Mouse (Mus musculus) hindbrain, embryonic 11.5 days (tissue): ENCODE data around the gene Diexf. TPM values are rescaled to one million over a fixed set of nuclear protein-coding genes. Genes with fewer than 3 reads are reported as not detected.

Experiments used
- ATAC-seq: fragments of 200-750 bp; cut with Nextera tagmentation; 2 replicates; pipeline ENCODE4 v1.8.0; 2017; ENCODE audit warnings: mild to moderate bottlenecking, moderate TSS enrichment, moderate library complexity; ENCODE audit not compliant: low FRiP score
- DNase-seq: peaks from one replicate; pipeline ENCODE4 v3.0.0-alpha.2; 2015; ENCODE audit warnings: low spot score
- H3K27ac ChIP-seq: fragments of 300-500 bp; sonication (generic); 2 replicates; pipeline ENCODE4 v1.5.1; 2014; ENCODE audit warnings: mild to moderate bottlenecking, low read depth, low read length
- H3K27me3 ChIP-seq: fragments of 300-500 bp; sonication (generic); 2 replicates; pipeline ENCODE4 v1.6.1; 2014; ENCODE audit warnings: mild to moderate bottlenecking, low read length, moderate library complexity, mixed read lengths; ENCODE audit not compliant: control insufficient read depth, insufficient read depth
- H3K36me3 ChIP-seq: fragments of 300-500 bp; sonication (generic); 2 replicates; pipeline ENCODE4 v1.6.1; 2014; ENCODE audit warnings: mild to moderate bottlenecking, low read length, moderate library complexity, mixed read lengths; ENCODE audit not compliant: control insufficient read depth, insufficient read depth
- H3K4me1 ChIP-seq: fragments of 300-500 bp; sonication (generic); replicated peaks from 2 replicates; pipeline ENCODE4 v1.6.1; 2014; ENCODE audit warnings: low read length, mixed read lengths; ENCODE audit not compliant: control insufficient read depth, insufficient read depth
- H3K4me2 ChIP-seq: fragments of 300-500 bp; sonication (generic); replicated peaks from 2 replicates; pipeline ENCODE4 v1.6.1; 2014; ENCODE audit warnings: mild to moderate bottlenecking, low read depth, low read length
- H3K4me3 ChIP-seq: fragments of 300-500 bp; sonication (generic); 2 replicates; pipeline ENCODE4 v1.5.1; 2014; ENCODE audit warnings: low read depth, low read length
- H3K9ac ChIP-seq: fragments of 300-500 bp; sonication (generic); 2 replicates; pipeline ENCODE4 v1.6.1; 2014; ENCODE audit warnings: low read depth, low read length
- H3K9me3 ChIP-seq: fragments of 300-500 bp; sonication (generic); 2 replicates; pipeline ENCODE4 v1.6.1; 2016; ENCODE audit warnings: low read length; ENCODE audit not compliant: control insufficient read depth
- WGBS: fragments of 180-500 bp; shearing (Covaris S2); extraction: QIAGEN DNeasy Blood & Tissue Kit; methylation state at CpG from one replicate; pipeline ENCODE4 v1.1.7; 2014; 5-methylcytosine and 5-hydroxymethylcytosine counted together
- polyA plus RNA-seq: library from polyadenylated mRNA; unstranded; fragments of >200 nt; fragmentation: Nextera tagmentation; extraction: Ambion mirVana; gene quantifications from 2 replicates; pipeline ENCODE4 v1.2.1, GENCODE M21; 2014

The Diexf gene
- polyA plus RNA-seq, 1 experiment from 2014 or later = 11.5 TPM

- Histone ChIP-seq H3K9ac (no peak overlapping the region), H3K27ac (no peak overlapping the region), H3K4me1 (no peaks in the 10 kb centered on the region), H3K36me3 (no peaks in the 10 kb centered on the region), H3K9me3 (no peaks in the 10 kb centered on the region), H3K27me3 (peaks cover 3% of the 10 kb centered on the region; the same call in 1 of the 2 replicates), H3K4me2 (no peak overlapping the region), H3K4me3 (no peak overlapping the region)
- DNase-seq (no peak), ATAC-seq (no peak)
- 68% methylated on average over 1 of the region's 1 CpGs for WGBS
Measured at GRCm38 (mm10) chr1:193159613-193160012, 29.5 kb upstream of the Diexf start.

GRCm38 (mm10) chr1:193159163-193159562 lies 29.1 kb upstream of the Diexf start:
- no peak overlapping the region for H3K4me2 ChIP-seq
- 58% methylated on average over 3 of the region's 3 CpGs for WGBS
- no peak overlapping the region for H3K4me3 ChIP-seq

GRCm38 (mm10) chr1:193157111-193157492 lies 27.0 kb upstream of the Diexf start:
- Histone ChIP-seq H3K27ac (no peak overlapping the region), H3K4me1 (0 out of 2 replicates have a peak, but pooled peaks cover 2% of the 10 kb centered on the region), H3K27me3 (peaks cover 28% of the 10 kb centered on the region), H3K9ac (no peak overlapping the region), H3K4me3 (no peak overlapping the region), H3K9me3 (no peaks in the 10 kb centered on the region), H3K36me3 (no peaks in the 10 kb centered on the region), H3K4me2 (no peak overlapping the region)
- DNase-seq = no peak
- WGBS = 73% methylated on average over 8 of the region's 8 CpGs
- no peak for ATAC-seq

More at GRCm38 (mm10) chr1:193159163-193159562, 29.1 kb upstream of the Diexf start:
- Histone ChIP-seq H3K9ac (no peak overlapping the region), H3K9me3 (no peaks in the 10 kb centered on the region), H3K4me1 (no peaks in the 10 kb centered on the region), H3K36me3 (no peaks in the 10 kb centered on the region), H3K27me3 (peaks cover 7% of the 10 kb centered on the region; the same call in 1 of the 2 replicates), H3K27ac (no peak overlapping the region)
- no peak for DNase-seq
- no peak for ATAC-seq

DNA sequence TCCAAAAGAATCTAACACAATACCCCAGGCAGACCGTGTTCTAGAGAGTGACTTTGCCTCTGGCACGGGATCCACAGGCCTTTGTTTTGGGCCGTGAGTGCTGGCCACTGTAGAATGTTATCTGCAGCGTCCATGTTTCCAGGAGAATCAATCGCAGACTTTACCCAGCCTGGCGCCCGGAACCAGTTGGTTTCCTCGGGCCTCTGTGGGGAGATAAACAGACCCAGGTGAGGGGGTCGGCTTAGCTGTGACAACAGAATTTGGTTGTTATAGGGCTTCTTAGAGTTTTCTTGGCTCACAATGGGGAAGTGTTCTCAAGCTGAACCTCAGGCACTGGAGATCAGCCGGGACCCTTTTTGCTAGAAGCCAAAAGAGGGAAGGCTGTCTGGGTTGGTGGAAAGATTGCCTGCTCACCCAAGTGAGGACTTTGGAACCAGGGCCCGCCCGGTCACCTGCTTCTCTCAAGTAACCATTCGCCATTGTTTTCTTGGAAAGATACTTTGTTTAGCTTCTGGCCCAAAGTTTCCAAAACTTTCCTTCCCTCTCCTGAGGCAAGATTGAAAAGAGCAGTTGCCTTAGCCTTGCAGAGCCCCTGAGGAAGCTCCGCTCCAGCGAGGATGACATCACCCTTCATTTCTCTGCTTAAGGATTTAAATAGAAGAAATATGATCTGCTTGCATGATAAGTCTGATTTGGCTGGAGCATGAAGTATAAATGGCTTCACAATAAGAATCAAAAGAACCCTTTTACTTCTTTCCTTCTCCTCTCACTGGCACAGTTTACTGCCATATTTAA lies 26.4 kb upstream of the Diexf start:
- no peak overlapping the region for H3K4me2 ChIP-seq
- H3K9me3 ChIP-seq = no peaks in the 10 kb centered on the region
- H3K27me3 ChIP-seq = peaks cover 31% of the 10 kb centered on the region
- H3K27ac ChIP-seq = no peak overlapping the region
- no peak overlapping the region for H3K4me3 ChIP-seq
- 0 out of 2 replicates have a peak, but pooled peaks cover 2% of the 10 kb centered on the region for H3K4me1 ChIP-seq
- no peaks in the 10 kb centered on the region for H3K36me3 ChIP-seq
- no peak overlapping the region for H3K9ac ChIP-seq
- WGBS = 81% methylated on average over 15 of the region's 15 CpGs
- ATAC-seq (no peak), DNase-seq (no peak)

DNA sequence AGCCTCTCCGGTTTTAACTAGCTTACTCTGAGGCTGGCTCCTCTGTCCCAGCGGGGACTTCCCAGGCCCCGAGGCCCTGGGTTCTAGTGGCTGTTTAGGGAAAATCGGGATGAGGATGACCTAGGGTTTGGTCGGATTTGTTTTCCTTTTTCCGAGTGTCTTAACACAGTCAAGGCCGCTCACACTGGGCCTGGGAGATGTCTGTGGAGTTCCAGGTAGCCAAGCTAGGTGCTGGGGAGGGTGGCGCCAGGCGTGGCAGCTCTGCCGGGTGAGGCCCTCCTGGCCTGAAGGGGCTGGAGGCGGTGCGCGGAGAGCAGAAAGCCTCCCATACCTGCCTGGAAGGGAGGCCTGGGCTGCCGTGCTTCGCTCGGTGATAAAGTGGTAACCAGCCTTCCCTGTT lies 23.5 kb upstream of the Diexf start:
- WGBS = 21% methylated on average over 16 of the region's 16 CpGs
- Histone ChIP-seq H3K9me3 (no peaks in the 10 kb centered on the region), H3K4me1 (0 out of 2 replicates have a peak, but pooled peaks cover 3% of the 10 kb centered on the region), H3K27me3 (peaks cover 31% of the 10 kb centered on the region), H3K27ac (no peak overlapping the region), H3K4me2 (no peak overlapping the region), H3K4me3 (no peak overlapping the region), H3K36me3 (no peaks in the 10 kb centered on the region), H3K9ac (no peak overlapping the region)
- ATAC-seq (no peak), DNase-seq (peak; percentile 16)

DNA sequence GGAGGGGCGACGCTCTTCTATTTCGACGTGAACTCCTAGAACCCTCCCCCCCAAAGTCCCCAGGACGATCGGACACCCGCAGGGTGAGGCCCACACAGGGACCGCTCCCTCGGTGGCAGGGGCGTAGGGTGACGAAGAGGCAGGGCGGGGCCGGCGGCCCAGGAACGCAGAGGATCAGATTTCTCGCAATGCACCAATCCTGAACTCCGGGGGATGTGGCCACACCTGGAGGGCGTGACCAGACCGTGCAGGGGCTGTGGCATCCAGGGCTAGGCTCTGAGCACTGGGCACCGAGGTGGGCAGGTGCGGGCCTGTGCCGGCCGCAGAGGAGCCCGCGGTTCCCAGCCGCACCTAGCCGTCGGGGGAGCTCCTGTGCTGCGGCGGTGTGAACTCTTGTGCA lies 22.8 kb upstream of the Diexf start, which contains the start of gene Irf6:
Gene Irf6, plus strand, starts transcription at position 240 of the 400 bp plus-strand sequence.
- under 1% methylated on average over 29 of the region's 30 CpGs for WGBS
- Histone ChIP-seq H3K36me3 (no peaks in the 10 kb centered on the region), H3K4me2 (peak within 1 kb of the TSS; percentile 33), H3K27ac (no peak within 1 kb of the TSS), H3K4me1 (0 out of 2 replicates have a peak, but pooled peaks cover 3% of the 10 kb centered on the region), H3K4me3 (peak within 1 kb of the TSS; percentile 17; the same call in 1 of the 2 replicates), H3K9me3 (no peaks in the 10 kb centered on the region), H3K27me3 (peaks cover 31% of the 10 kb centered on the region), H3K9ac (0 out of 2 replicates have a peak within 1 kb of the TSS, but pooled peaks have one; percentile 15)
- ATAC-seq = peak; percentile 77
- DNase-seq = peak; percentile 42

GRCm38 (mm10) chr1:193151134-193151533 lies 21.1 kb upstream of the Diexf start:
- Histone ChIP-seq H3K4me1 (0 out of 2 replicates have a peak, but pooled peaks cover 3% of the 10 kb centered on the region), H3K9ac (no peak overlapping the region), H3K27me3 (peaks cover 31% of the 10 kb centered on the region), H3K36me3 (no peaks in the 10 kb centered on the region), H3K4me2 (no peak overlapping the region), H3K27ac (no peak overlapping the region), H3K9me3 (no peaks in the 10 kb centered on the region), H3K4me3 (no peak overlapping the region)
- no peak for DNase-seq
- 48% methylated on average over 7 of the region's 7 CpGs for WGBS
- ATAC-seq = 0 out of 2 replicates have a peak, but pooled peaks have one; percentile 27

- Histone ChIP-seq H3K9ac (no peak overlapping the region), H3K27ac (no peak overlapping the region), H3K4me1 (0 out of 2 replicates have a peak, but pooled peaks cover 3% of the 10 kb centered on the region), H3K4me3 (no peak overlapping the region), H3K4me2 (no peak overlapping the region), H3K27me3 (peaks cover 24% of the 10 kb centered on the region), H3K36me3 (no peaks in the 10 kb centered on the region), H3K9me3 (no peaks in the 10 kb centered on the region)
- 72% methylated on average over 3 of the region's 3 CpGs for WGBS
- ATAC-seq = no peak
- no peak for DNase-seq
Measured at GRCm38 (mm10) chr1:193149231-193149630, 19.2 kb upstream of the Diexf start.
